Mouse (Mus musculus): ENCODE results near the gene 4932438H23Rik. TPM values are rescaled to one million over a fixed set of nuclear protein-coding genes. Genes with fewer than 3 reads are reported as not detected.
A peak's percentile ranks its signal among the peaks of the same experiment; 100 is the strongest.

Gene 4932438H23Rik
- total RNA-seq, 2 experiments from 2014 or later = not detected

DNA sequence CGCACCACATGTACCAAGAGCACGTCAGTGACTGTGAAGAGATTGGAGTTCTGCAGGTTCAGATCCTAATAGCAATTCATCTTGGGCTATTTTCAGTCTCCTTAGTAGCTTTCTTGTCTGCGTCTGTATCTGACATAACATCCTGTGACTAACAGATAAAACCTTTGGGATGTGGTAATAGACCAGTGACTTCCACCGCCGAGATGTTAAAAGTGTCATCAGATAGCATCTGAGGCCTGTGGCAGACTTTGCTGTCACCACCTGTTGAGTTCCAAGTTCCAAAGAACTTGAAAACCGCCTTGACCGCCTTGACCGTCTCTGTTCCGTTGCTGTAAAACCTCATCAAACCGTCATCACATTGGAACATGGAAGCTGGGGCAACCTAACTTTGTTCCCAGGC is 31.1 kb downstream of the 4932438H23Rik start:
- intact Hi-C loops (cut with DNase I) = no loop called here
- DNase-seq (ENCODE audit: low spot score) = no peak

DNA sequence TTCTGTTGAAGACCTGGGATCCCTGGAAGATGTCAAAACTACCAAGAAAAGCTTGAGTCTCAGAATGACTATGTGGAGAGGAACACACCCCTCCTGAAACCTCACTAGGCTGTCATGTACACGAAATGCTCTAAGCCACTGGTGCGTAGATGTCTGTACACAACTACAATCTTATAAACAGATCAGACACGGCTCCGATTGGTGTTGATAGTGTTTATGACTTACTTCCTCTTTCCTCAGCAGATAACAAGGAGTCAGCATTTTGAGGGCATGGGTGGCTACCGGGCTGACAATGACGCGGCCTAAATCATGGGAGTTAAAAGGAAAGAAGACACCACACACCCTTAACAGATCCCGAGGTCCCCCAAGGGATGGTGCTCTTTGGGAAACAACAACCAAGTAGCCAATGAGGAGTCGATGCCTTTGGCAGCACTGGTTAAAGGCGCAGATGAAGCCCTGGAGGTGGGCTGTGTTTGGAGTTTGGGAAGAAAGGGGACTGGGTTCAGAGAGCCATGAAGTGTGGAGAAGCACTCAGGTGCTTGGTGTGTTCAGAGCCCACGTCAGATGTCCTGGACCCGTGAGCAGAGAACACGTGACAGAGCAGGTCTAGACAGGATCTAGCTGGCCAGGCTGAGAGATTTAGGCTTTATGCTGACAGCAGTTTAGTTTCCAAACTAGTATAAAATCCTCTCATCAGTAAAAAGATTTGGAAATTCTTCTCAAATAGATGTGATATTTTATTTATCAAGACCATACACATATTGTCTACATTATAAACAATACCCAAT is 33.2 kb downstream of the 4932438H23Rik start:
- no peak for DNase-seq (ENCODE audit: low spot score)
- intact Hi-C loops (cut with DNase I) = no loop called here

DNA sequence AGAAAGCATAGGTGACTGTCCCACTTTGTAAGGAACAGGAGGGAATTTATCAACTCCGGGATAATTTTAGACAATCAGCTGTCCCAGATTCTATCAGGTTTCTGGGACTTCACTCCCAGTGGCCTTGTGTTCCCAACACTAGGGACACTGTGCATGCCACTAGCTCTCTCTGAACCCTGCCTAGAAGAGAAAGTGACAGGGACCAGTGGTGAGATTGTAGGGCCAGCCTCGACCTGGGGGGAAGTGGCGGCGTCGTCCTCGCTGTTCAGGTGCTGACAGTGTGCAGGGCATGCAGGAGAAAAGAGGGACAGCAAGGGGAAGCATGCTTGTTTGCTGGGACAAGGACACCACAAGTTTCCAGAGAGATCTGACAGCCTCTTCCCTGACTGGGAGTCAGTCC is 37.2 kb downstream of the 4932438H23Rik start:
- intact Hi-C loops (cut with DNase I) = no loop called here
- DNase-seq (ENCODE audit: low spot score) = no peak

DNA sequence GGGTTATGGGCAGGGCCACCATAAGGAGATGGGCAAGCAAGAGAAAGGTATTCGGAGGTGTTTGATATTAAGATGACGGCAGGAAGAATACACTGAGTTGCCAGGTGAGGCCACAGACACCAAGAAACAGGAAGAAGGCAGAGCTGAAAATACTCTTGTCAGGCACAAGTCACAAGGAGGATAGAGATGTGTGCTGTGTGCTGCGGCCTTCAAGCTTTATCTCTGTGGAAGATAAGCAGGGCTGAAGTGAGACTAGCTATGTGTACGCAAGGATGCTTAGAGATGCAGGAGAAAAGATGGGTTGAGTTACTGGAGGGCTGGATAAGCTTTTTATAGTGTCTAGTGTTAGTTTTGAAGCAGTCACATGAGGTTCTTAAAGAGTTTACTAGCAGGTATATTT is 37.7 kb downstream of the 4932438H23Rik start:
- DNase-seq (ENCODE audit: low spot score) = no peak
- intact Hi-C loops (cut with DNase I) = no loop called here

DNA sequence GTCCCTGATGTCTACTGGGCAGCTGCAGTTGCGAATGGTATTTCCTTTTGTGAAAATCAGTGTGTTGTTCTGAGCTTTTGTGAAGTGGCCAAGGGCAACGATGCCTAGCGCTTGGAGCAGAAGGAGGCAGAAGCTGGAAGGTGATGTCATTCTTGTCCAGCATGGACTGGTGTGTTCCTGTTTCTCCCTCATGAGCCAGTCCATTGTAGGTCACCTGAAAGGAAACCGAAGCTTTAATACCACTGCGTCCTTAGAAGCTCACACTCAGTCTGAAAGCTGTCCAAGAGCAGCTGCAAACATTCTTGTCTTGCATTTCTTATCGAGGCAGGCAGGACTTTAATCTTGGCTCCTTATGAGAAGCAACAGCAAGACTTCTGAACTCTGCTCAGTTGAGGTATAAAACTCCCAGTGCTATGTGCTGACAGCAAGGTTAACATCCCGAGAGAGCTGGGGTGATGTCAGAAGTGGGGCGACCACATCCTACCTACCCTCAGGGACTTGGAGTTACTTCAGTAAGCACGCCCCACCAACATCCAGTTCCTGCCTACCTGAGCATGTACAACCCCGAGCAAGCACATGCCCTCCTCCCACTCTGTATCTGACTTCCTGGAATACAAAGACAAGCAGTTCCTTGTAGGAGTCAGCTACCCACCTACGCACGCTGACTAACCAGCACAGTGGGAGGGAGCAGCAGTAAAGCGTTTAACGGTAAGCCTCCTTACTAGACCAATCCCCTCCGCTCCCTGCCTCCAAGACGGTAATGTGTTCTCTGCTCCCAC is 38.7 kb downstream of the 4932438H23Rik start:
- intact Hi-C loops (cut with DNase I) = no loop called here
- DNase-seq (ENCODE audit: low spot score) = no peak

DNA sequence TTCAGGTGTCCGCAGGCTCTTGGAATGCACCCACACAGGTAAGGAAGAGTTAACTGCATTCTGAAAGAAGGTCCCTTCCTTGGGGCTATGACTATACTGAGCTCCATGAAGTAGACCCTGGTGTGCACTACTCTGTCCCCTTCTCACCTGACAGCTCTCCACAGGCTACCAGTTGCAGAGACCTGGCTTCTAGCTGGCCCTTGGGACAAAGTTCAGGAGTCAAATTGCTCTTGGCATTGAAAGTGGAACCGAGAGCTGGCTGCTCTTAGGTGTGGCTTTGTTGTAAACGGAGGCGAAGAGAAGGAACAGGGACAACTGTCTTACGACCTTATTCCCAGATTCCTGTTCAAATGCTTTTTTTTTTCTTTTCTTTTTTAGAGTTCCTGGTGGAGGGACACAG is 39.8 kb downstream of the 4932438H23Rik start:
- DNase-seq (ENCODE audit: low spot score) = no peak
- intact Hi-C loops (cut with DNase I) = no loop called here

DNA sequence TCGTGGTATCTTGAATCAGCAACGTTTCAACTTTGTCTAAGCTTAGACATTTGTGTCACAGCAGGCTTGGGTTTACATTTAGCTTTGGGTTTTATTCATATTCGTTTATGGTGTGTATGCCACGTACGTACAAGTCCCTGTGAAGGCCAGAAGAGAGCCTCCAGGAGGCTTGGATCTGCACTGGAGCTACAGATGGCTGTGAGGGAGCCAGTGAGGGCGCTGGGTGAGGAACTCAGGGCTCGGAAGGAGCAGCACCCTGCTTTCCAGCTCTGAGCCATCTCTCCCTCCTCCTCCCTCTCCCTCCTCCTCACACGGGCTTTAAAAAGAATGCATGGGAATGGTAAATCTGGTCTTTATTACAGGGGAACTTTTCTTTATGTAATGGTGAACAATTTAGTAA is 41.3 kb downstream of the 4932438H23Rik start:
- no peak for DNase-seq (ENCODE audit: low spot score)
- intact Hi-C loops (cut with DNase I) = no loop called here

DNA sequence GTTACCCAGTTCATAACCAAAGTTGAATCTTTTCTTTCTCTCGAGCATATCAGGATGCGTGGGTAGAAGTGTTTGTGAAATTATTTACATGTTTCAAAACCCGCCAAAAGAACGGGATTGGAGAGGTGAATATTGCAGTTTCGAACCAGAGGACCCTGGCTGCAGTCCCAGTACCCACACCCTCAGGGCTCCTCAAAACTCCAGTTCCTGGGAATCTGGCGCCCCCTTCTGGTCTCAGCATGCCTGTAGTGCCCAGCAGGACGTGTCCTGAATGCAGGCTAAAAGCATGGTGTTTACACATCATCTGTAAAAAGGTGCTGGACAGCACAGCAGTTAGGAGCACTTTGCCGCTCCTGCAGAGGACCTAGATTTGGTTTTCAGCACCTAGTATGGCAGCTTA is 49.4 kb downstream of the 4932438H23Rik start:
- DNase-seq (ENCODE audit: low spot score) = no peak
- intact Hi-C loops (cut with DNase I) = loop anchor here (2.0 kb wide), 1 partner anchor 35 kb away; the partner anchor contains the start of gene Synj1

DNA sequence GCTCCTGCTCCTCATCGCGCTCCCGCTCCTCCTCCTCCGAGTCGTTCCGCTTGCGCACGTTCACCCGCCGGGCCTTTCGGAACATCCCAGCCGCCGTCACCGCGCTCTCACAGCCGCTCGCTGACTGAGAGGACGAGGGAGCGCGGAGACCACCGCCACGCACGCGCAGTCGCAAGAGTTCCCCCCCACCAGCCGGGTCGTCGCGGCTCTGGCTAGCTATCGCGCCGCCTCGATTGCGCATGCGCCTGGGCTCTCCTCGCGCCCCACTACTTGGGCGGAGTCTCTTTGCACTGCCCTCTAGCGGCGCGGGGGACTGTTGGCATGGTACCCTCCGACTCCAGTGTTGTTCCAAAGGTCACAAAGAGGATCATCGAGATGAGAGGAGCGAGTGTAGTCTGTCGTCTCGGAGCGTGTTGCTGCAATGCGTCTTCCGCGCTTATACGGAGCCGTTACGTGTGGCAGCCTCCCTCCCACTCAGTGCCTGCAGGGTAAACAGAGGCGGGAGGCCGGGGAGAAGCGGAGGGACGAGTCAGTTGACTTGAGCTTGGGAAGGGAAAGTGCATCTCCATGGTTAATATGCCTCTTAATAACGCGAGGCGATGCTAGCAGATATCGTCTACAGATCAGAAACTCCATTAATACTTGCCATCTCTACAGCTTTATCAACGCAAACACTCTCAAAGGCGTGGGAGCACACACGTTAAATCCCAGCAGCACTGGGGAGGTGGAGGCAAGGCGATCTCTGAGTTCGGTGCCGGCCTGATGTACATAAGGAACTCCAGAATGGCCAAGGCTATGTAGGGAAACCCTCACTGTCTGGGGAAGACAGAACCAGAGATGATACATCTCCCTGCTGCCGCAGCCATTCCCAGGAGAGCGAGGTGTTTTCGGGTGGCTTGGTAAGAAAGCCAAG is 50.4 kb downstream of the 4932438H23Rik start, which contains the start of gene Paxbp1:
TSS of gene Paxbp1 (minus strand) at position 274 of the 913 bp plus-strand sequence.
- intact Hi-C loops (cut with DNase I) = loop anchor here (2.0 kb wide), 1 partner anchor 34 kb away; the partner anchor contains the start of gene Synj1
- peak; percentile 96 for DNase-seq (ENCODE audit: low spot score)

DNA sequence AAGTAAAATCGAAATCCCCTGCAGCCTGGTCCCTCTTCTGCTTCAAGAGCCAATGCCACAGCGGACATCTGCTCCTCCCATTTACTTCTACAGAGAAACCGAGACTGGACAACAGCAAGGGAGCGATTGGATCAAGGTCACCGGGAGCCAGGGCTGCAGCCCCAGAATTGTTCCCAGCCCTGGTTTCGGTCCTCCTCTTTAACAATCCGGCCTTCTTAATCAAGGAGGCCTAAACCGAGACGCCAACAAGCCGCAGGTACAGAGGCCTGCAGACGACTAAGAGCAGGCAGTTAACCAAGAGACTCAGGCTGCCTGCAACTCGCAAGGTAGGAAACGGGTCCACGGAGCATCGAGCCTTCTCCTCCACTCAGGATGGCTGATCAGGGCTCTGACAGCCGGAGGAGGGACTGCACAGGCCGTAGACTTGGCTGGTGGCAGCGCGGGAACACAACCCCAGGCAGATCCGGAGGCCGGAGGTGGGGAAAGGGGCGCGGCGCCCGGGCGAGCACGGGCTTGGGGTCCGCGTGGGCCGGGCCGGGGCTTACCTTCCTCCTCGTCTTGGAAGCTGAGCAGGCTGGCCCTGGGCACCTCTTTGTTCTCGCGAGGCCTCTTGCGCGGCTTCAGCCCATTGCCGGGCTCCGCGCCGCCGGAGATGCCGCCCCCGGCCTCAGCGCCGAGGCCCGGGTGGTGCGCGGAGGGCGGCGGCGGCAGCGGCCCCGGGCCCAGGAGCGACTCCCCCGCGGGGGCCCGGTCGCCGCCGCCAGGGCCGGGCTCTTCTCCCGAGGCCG is 51.3 kb downstream of the 4932438H23Rik start:
- intact Hi-C loops (cut with DNase I) = loop anchor here (2.0 kb wide), 1 partner anchor 33 kb away; the partner anchor contains the start of gene Synj1
- peak; percentile 19 for DNase-seq (ENCODE audit: low spot score)

DNA sequence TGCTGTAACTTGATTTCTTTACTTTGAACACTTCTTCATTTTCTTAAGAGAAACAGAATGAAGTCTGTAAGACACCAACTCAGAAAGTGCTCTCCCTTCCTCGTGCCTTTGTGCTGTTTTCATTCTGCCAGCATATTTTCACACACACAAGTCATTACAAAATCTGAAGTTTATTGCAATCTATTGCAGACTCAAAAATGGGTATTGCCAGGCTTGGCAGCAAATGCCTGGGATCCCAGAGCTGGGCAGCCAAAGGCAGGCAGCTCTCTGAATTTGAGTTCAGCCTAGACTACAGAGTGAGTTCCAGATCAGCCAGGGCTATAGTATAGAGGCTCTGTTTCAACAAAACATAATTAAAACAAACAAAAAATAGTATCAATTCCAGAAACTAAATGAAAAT is 52.3 kb downstream of the 4932438H23Rik start:
- no peak for DNase-seq (ENCODE audit: low spot score)
- intact Hi-C loops (cut with DNase I) = no loop called here

DNA sequence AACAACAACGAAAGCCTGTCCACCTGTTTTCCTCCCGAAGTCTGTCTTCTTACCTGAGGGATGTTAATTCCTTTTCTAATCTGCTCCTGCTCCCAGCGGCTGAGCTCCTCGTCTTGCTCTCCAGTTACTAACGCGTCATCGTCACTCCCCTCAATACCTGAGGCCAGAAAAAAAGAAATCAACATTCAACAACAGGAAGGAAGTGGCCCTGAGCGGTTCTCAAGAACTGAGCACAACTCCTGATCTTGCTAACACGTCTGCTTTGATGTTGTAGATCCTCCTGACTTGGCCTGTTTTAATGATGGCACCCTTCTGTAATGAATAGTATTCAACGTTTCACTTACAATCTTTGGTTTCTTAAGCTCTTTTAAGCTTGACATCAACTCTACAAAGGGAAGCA is 59.1 kb downstream of the 4932438H23Rik start:
- intact Hi-C loops (cut with DNase I) = no loop called here
- no peak for DNase-seq (ENCODE audit: low spot score)

DNA sequence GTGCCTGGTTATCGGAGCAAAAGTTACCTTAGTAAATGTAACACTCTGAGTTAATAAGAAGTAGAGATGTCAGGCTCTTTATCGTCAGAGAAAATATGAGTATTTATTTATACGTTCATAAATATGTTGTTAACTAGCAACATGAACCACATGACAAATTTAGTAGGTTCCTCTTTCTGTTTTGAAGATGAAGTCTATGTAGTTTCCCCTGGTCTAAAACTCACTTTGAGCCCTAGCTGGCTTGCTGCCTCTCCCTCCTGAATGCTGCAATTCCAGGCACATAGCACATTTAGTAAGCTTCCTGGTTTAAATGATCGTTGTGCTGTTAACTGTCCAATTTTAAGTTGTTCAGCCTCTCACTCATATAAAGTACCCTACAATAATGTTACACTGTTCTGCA is 64.2 kb downstream of the 4932438H23Rik start:
- intact Hi-C loops (cut with DNase I) = no loop called here
- DNase-seq (ENCODE audit: low spot score) = no peak

DNA sequence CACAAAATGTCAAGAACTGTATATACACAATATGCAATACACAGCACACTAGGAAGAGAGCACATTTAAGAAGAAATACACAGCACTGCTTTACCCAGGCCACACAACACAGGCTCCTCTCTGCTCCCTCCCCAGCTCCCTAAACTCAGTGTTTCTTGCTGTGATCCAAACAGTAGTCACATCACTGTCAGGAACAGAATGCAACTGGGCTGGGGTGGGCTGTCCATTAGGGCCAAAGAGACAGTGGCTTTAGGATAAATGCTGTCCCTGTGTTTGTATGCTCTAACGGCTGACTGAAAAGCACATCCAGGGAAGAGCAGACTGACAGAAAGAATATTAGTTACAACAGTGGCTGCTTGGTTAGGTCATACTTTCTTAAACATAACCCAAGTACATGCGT is 65.0 kb downstream of the 4932438H23Rik start:
- intact Hi-C loops (cut with DNase I) = no loop called here
- no peak for DNase-seq (ENCODE audit: low spot score)

DNA sequence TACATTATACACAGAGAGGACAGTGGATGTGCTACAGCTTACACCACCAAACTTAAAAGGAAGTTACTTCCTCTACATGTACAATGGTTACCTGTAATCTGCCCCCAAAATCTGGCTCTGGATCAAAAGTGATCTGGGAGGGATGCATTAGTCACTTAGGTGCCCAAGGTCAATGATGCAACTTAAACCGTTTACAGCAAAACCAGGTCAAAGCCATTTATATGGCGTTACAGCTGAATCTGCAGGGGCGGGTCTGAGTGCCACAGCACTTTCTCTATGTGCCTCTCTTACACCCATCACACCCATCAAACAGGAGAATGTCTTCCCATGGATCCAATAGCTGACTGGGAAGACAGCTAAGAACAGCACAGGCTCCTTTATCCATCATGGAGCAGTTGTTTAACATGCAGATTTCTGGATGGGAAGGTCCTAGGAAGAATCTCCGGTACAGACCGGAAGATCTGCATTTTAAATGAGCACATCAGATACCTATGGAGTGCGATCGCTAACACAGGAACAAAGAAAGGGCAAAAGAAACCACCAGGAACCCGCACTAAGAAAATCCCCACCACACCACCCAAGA is 65.7 kb downstream of the 4932438H23Rik start:
- no peak for DNase-seq (ENCODE audit: low spot score)
- intact Hi-C loops (cut with DNase I) = no loop called here

DNA sequence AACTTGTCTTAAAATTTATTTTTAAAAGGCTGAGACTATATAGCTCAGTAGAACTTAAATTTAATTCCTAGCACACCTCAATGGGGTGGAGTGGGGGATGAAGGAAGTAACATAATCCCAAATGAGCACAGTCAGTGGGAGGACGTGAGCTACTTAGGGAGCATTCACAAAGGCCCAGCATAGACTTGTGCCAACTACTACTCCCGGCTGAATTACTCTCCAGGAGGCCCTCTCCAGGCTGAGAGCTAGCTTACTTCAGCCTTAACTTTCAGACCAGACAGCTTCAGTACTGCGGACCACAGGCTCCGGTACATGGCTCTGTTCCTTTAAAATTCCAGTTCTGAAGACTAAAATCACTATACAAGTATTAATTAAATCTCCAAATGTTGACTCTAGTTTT is 68.6 kb downstream of the 4932438H23Rik start:
- intact Hi-C loops (cut with DNase I) = no loop called here
- no peak for DNase-seq (ENCODE audit: low spot score)

DNA sequence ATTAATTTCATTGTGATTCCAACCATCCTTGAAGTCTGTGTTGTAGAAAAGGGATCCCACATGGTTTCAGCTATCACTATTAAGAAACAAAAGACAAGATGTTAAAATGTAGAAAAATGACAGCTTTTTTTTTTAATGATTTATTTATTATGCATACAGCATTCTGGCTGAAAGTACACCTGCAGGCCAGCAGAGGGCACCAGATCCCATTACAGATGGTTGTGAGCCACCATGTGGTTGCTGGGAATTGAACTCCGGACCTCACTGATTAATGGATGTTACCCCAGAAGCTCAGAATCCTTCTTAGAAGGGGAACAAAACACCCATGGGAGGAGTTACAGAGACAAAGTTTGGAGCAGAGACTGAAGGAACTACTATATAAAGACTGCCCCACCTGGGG is 71.5 kb downstream of the 4932438H23Rik start:
- intact Hi-C loops (cut with DNase I) = no loop called here
- no peak for DNase-seq (ENCODE audit: low spot score)

DNA sequence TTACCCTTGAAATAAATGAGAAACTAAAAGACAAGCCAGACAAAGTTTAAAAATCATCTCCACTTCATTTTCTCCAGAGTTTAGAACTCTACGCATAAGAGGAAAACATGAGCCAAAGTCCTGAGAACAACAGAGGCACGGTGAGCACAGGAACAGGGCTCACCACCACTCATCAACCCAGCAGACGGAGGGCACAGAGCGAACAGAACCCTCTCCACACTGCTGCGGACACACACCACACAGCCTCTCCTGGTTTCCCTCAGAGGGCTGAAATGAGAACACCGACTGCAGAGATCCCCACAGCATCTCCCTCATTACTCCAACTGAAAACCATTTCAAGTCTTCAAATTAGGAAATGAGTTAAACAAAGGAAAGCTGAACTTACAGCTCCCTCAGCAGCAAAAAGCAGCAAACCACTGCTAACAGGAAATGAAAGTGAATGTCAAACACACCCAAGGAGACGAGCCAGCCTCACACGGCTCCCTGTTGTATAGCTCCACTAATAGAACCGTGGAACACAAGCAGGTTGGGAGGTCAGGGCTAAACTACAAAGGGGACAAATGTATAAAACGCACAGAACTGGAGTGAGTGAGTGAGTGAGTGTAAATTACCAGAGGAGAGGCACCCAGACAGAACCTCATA is 74.0 kb downstream of the 4932438H23Rik start:
- DNase-seq (ENCODE audit: low spot score) = no peak
- intact Hi-C loops (cut with DNase I) = no loop called here

All from heart, postnatal 25 days (tissue).